Mouse (Mus musculus) ZHBTc4 (cell line): Measurements from ENCODE around the gene Slc22a5.
"Not testable (repeated sequence)": the region's sequence is repeated elsewhere in the genome, so short reads cannot be mapped to it uniquely, and the experiment has no call there.

Source experiments
- DNase-seq: peaks from one replicate; pipeline ENCODE4 v3.0.0-alpha.2; 2011; ENCODE audit warnings: low read depth, low spot score

The Slc22a5 gene

GRCm38 (mm10) chr11:53891505-53892451 is at the start of gene Slc22a5:
Gene Slc22a5 (minus strand): TSS chr11:53891660.
- peak; percentile 100 for DNase-seq

DNA sequence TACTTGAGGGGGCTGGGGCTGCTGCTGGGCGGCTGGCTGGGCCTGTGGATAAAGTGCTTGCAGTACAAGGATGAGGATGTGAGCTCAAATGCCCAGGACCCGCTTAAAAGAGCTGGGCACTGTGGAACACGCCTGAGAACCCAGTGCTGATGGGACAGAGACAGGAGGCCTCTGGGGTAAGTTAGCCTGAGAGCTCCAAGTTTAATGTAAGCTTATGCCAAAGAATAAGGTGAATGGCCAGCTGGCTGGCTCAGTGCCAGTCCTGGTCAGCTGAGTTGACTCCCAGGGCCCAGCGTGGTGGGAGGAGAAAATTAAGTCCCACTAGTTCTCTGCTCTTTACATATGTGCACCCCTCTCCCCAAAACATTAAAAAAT is 40.5 kb upstream of the Slc22a5 start:
- DNase-seq, result not testable (repeated sequence)

- DNase-seq, result peak; percentile 85
Measured at GRCm38 (mm10) chr11:53931091-53931943, 39.9 kb upstream of the Slc22a5 start.

- DNase-seq, result peak; percentile 6
Measured at GRCm38 (mm10) chr11:53929741-53930140, 38.3 kb upstream of the Slc22a5 start.

GRCm38 (mm10) chr11:53928585-53928984 is 37.1 kb upstream of the Slc22a5 start:
- DNase-seq, result peak; percentile 18

GRCm38 (mm10) chr11:53926303-53926702 is 34.8 kb upstream of the Slc22a5 start:
- DNase-seq, result no peak

- DNase-seq, result no peak
Measured at GRCm38 (mm10) chr11:53918851-53919250, 27.4 kb upstream of the Slc22a5 start.

- DNase-seq, result no peak
Measured at GRCm38 (mm10) chr11:53911011-53911410, 19.6 kb upstream of the Slc22a5 start.

GRCm38 (mm10) chr11:53908686-53909085 is 17.2 kb upstream of the Slc22a5 start:
- DNase-seq, result no peak

GRCm38 (mm10) chr11:53904534-53904925 is 13.1 kb upstream of the Slc22a5 start:
- no peak for DNase-seq

- peak; percentile 94 for DNase-seq
Measured at GRCm38 (mm10) chr11:53903781-53904533, 12.5 kb upstream of the Slc22a5 start.

GRCm38 (mm10) chr11:53902741-53903140 is 11.3 kb upstream of the Slc22a5 start:
- DNase-seq, result no peak

GRCm38 (mm10) chr11:53900991-53901390 is 9.5 kb upstream of the Slc22a5 start:
- DNase-seq, result peak; percentile 23

DNA sequence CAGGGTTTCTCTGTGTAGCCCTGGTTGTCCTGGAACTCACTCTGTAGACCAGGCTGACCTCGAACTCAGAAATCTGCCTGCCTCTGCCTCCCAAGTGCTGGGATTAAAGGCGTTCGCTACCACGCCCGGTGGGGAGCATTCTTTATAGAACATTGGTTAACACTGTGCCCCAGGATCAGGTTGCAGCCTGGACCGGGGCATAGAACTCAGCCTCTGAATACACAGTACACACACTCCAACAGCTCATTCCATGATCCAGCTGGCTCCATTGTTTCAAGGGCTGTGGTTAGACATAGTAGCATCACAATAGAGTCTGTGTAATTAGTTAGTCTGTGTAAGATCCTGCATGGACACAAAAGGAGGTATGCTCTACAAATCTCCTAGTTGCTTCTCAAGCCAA is 8.5 kb upstream of the Slc22a5 start:
- peak; percentile 76 for DNase-seq

GRCm38 (mm10) chr11:53899004-53899403 is 7.5 kb upstream of the Slc22a5 start:
- DNase-seq, result no peak

DNA sequence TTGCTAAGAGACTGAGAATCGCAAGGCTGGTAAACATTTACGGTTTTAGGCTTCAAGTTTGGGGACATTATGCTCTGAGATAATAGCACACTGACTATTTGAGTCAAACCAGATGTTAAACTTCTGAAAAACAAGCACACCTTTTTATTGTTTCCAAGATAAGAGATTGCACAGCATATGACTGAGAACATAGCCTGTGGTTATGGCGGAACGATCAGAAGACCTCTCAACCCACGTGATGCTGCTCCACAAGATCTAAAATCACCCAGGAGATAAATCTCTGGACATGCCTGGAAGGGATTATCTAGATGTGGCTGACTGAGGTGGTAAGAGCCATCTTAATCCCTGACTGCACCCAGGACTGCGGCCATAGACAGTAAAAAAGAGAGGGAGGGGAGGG is 5.5 kb upstream of the Slc22a5 start:
- no peak for DNase-seq

- DNase-seq, result no peak
Measured at GRCm38 (mm10) chr11:53893451-53893850, 2.0 kb upstream of the Slc22a5 start.

GRCm38 (mm10) chr11:53892716-53893416 is 1.4 kb upstream of the Slc22a5 start:
- DNase-seq, result peak; percentile 68

DNA sequence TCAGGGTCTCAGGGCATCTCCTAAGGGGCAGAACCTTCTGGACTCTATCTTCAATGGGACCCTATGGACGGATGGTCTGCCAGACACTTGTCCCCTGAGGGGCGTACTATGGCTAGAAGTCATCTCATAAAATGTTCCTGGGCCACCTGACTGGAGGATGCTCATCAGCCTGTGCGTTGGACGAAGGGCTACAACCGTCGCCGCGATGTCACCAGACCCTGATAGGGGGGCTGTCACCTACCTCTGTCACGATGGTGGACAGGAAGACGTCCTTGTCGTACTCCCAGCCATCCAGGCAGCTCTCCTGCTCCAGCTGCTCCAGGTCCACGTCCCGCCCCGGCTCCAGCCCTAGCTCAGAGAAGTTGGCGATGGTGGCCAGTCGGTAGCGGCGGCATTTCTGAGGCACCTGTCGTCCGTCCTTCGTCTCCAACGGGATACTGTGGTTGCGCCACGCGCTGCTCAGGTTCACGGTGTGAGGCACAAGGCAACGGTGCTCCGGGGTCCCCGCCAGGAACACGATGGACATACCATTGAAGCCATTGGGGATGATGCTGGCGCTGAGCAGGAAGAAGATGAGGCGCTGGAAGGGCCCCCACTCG is 455 bp downstream of the Slc22a5 start:
- DNase-seq, result no peak

GRCm38 (mm10) chr11:53890225-53890624 is 1.2 kb downstream of the Slc22a5 start:
- DNase-seq, result no peak
